Mouse (Mus musculus): ENCODE measurements around the gene Creb3l1.

DNA sequence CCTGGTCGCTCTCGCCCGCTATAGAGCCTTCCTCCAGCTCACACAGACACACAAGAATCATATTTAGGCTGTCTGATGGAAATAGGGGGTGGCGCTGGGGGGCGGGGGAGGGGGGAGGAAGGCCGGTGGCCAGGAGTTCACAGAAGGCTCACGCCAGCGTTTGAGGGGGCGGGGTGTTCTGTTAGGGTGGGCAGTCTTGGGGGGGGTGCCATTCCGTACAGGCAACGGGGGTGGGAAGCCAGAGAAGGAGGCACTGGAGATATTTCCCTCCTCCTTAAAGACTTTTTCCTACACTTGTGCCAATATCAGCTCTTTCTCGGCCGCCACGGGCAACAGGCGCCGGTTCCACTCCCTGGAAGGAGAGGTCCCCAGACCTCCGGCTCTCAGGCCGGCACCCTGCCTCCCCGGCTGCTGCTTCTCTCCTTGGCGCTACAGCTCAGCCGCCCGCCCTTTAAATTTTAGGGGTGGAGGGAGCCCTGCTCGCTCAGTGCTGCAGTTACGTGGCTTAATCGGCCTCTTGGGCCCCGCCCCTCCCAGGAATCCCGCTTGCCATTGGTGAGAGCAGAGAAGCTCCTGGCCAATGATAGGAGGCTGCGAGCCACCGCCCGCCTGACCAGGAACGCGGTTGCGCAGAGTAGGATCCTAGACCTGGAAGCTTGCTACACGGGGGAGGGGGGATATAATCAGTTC lies 16.2 kb downstream of the Creb3l1 start:
- no peak for TF ChIP-seq CTCF (IDR thresholded peaks at IDR 0.05; ENCODE audit: low read depth, low read length)
- no peak for TF ChIP-seq POLR2A (IDR thresholded peaks at IDR 0.05; ENCODE audit: borderline replicate concordance, low read depth, low read length)

Measured in bone marrow macrophage, adult 2 months (primary cell).